Mouse (Mus musculus): ENCODE data around the gene Atg10. TPM values are rescaled to one million over a fixed set of nuclear protein-coding genes. Genes with fewer than 3 reads are reported as not detected.
"Not testable (repeated sequence)": the region's sequence is repeated elsewhere in the genome, so short reads cannot be mapped to it uniquely, and the experiment has no call there.

Atg10 gene
- total and polyA plus RNA-seq, 2 experiments from 2014 or later = 6.7 to 41.8 TPM

GRCm38 (mm10) chr13:90935852-90936251 is 287.9 kb downstream of the Atg10 start:
- no peaks in the 10 kb centered on the region for H3K27me3 ChIP-seq (ENCODE audit: control insufficient read depth, insufficient read depth, low read length)
- ATAC-seq (ENCODE audit: insufficient read depth, low read depth) (no peak), DNase-seq (ENCODE audit: low spot score) (no peak)
- 80% methylated on average over 7 of the region's 7 CpGs for WGBS
- H3K4me2 ChIP-seq (ENCODE audit: low read depth, low read length) = no peak overlapping the region
- no peak for TF ChIP-seq EP300 (IDR thresholded peaks at IDR 0.05; ENCODE audit: low read depth)
- TF ChIP-seq CTCF (IDR thresholded peaks at IDR 0.05; ENCODE audit: low read depth) = no peak
- H3K4me3 ChIP-seq (ENCODE audit: low read depth, low read length) = no peak overlapping the region
- no peaks in the 10 kb centered on the region for H3K4me1 ChIP-seq (ENCODE audit: control insufficient read depth, insufficient read depth)
- H3K27ac ChIP-seq (ENCODE audit: low read depth) = no peak overlapping the region
- no peaks in the 10 kb centered on the region for H3K36me3 ChIP-seq (replicated peaks; ENCODE audit: control insufficient read depth, insufficient read depth, low read length)
- H3K9ac ChIP-seq (replicated peaks; ENCODE audit: low read depth, low read length) = no peak overlapping the region
- no peaks in the 10 kb centered on the region for H3K9me3 ChIP-seq (replicated peaks; ENCODE audit: control insufficient read depth, low read length)

- TF ChIP-seq EP300 (IDR thresholded peaks at IDR 0.05; ENCODE audit: low read depth) = no peak
- no peak for TF ChIP-seq CTCF (IDR thresholded peaks at IDR 0.05; ENCODE audit: low read depth)
- ATAC-seq (ENCODE audit: insufficient read depth, low read depth) (no peak), DNase-seq (ENCODE audit: low spot score) (no peak)
- H3K9me3 ChIP-seq (replicated peaks; ENCODE audit: control insufficient read depth, low read length) = no peaks in the 10 kb centered on the region
- H3K4me2 ChIP-seq (ENCODE audit: low read depth, low read length) = no peak overlapping the region
- no peak overlapping the region for H3K27ac ChIP-seq (ENCODE audit: low read depth)
- H3K36me3 ChIP-seq (replicated peaks; ENCODE audit: control insufficient read depth, insufficient read depth, low read length) = no peaks in the 10 kb centered on the region
- H3K4me3 ChIP-seq (ENCODE audit: low read depth, low read length) = no peak overlapping the region
- WGBS = 65% methylated on average over 3 of the region's 3 CpGs
- H3K9ac ChIP-seq (replicated peaks; ENCODE audit: low read depth, low read length) = no peak overlapping the region
- no peaks in the 10 kb centered on the region for H3K4me1 ChIP-seq (ENCODE audit: control insufficient read depth, insufficient read depth)
- no peaks in the 10 kb centered on the region for H3K27me3 ChIP-seq (ENCODE audit: control insufficient read depth, insufficient read depth, low read length)
Measured at GRCm38 (mm10) chr13:90933256-90933655, 290.5 kb downstream of the Atg10 start.

- Histone ChIP-seq H3K27ac (ENCODE audit: low read depth) (no peak overlapping the region), H3K27me3 (ENCODE audit: control insufficient read depth, insufficient read depth, low read length) (no peaks in the 10 kb centered on the region), H3K4me2 (ENCODE audit: low read depth, low read length) (no peak overlapping the region), H3K36me3 (replicated peaks; ENCODE audit: control insufficient read depth, insufficient read depth, low read length) (peaks cover 21% of the 10 kb centered on the region), H3K4me3 (ENCODE audit: low read depth, low read length) (no peak overlapping the region), H3K4me1 (ENCODE audit: control insufficient read depth, insufficient read depth) (no peaks in the 10 kb centered on the region), H3K9ac (replicated peaks; ENCODE audit: low read depth, low read length) (no peak overlapping the region), H3K9me3 (replicated peaks; ENCODE audit: control insufficient read depth, low read length) (no peaks in the 10 kb centered on the region)
- TF ChIP-seq CTCF (IDR thresholded peaks at IDR 0.05; ENCODE audit: low read depth) (peak; percentile 78), EP300 (IDR thresholded peaks at IDR 0.05; ENCODE audit: low read depth) (no peak)
- WGBS = 18% methylated on average over 5 of the region's 5 CpGs
- ATAC-seq (ENCODE audit: insufficient read depth, low read depth) = no peak; the same call in 1 of the 2 replicates
- peak; percentile 55 for DNase-seq (ENCODE audit: low spot score)
Measured at GRCm38 (mm10) chr13:90929847-90930246, 293.9 kb downstream of the Atg10 start.

GRCm38 (mm10) chr13:90928266-90928665 is 295.5 kb downstream of the Atg10 start:
- not testable (repeated sequence) for H3K4me1 ChIP-seq (ENCODE audit: control insufficient read depth, insufficient read depth); H3K27ac ChIP-seq (ENCODE audit: low read depth); H3K4me3 ChIP-seq (ENCODE audit: low read depth, low read length); H3K4me2 ChIP-seq (ENCODE audit: low read depth, low read length); H3K27me3 ChIP-seq (ENCODE audit: control insufficient read depth, insufficient read depth, low read length); H3K9me3 ChIP-seq (replicated peaks; ENCODE audit: control insufficient read depth, low read length); DNase-seq (ENCODE audit: low spot score); H3K9ac ChIP-seq (replicated peaks; ENCODE audit: low read depth, low read length); ATAC-seq (ENCODE audit: insufficient read depth, low read depth)
- peaks cover 23% of the 10 kb centered on the region for H3K36me3 ChIP-seq (replicated peaks; ENCODE audit: control insufficient read depth, insufficient read depth, low read length)
- WGBS = 86% methylated on average over 8 of the region's 10 CpGs

GRCm38 (mm10) chr13:90926938-90927633 is 296.7 kb downstream of the Atg10 start:
- DNase-seq (ENCODE audit: low spot score) (no peak), ATAC-seq (ENCODE audit: insufficient read depth, low read depth) (no peak)
- Histone ChIP-seq H3K4me1 (ENCODE audit: control insufficient read depth, insufficient read depth) (no peaks in the 10 kb centered on the region; the same call in 1 of the 2 replicates), H3K9me3 (replicated peaks; ENCODE audit: control insufficient read depth, low read length) (no peaks in the 10 kb centered on the region), H3K27me3 (ENCODE audit: control insufficient read depth, insufficient read depth, low read length) (no peaks in the 10 kb centered on the region), H3K27ac (ENCODE audit: low read depth) (no peak overlapping the region), H3K4me2 (ENCODE audit: low read depth, low read length) (no peak overlapping the region), H3K9ac (replicated peaks; ENCODE audit: low read depth, low read length) (no peak overlapping the region), H3K4me3 (ENCODE audit: low read depth, low read length) (no peak overlapping the region), H3K36me3 (replicated peaks; ENCODE audit: control insufficient read depth, insufficient read depth, low read length) (peaks cover 23% of the 10 kb centered on the region)
- TF ChIP-seq EP300 (IDR thresholded peaks at IDR 0.05; ENCODE audit: low read depth) = no peak
- TF ChIP-seq CTCF (IDR thresholded peaks at IDR 0.05; ENCODE audit: low read depth) = no peak
- 58% methylated on average over 5 of the region's 5 CpGs for WGBS

All from heart, postnatal 0 days (tissue).